Mouse (Mus musculus) embryonic facial prominence, embryonic 14.5 days (tissue): ENCODE measurements around the gene Igf2bp1. TPM values are rescaled to one million over a fixed set of nuclear protein-coding genes. Genes with fewer than 3 reads are reported as not detected.
A peak's percentile ranks its signal among the peaks of the same experiment; 100 is the strongest.
"Not testable (repeated sequence)": the region's sequence is repeated elsewhere in the genome, so short reads cannot be mapped to it uniquely, and the experiment has no call there.

Experiments
- ATAC-seq: fragments of 200-750 bp; cut with Nextera tagmentation; 2 replicates; pipeline ENCODE4 v1.8.0; 2017; ENCODE audit warnings: low read depth, moderate number of reproducible peaks, moderate TSS enrichment
- DNase-seq: peaks from one replicate; pipeline ENCODE4 v3.0.0-alpha.2; 2015; ENCODE audit warnings: low spot score
- H3K27ac ChIP-seq: fragments of 300-500 bp; sonication (generic); replicated peaks from 2 replicates; pipeline ENCODE4 v1.5.1; 2014; ENCODE audit warnings: low read depth, mild to moderate bottlenecking, low read length, moderate library complexity
- H3K27me3 ChIP-seq: fragments of 300-500 bp; sonication (generic); replicated peaks from 2 replicates; pipeline ENCODE4 v1.6.1; 2014; ENCODE audit warnings: low read length; ENCODE audit not compliant: control insufficient read depth, insufficient read depth
- H3K36me3 ChIP-seq: fragments of 300-500 bp; sonication (generic); 2 replicates; pipeline ENCODE4 v1.6.1; 2014; ENCODE audit warnings: low read length, mixed read lengths; ENCODE audit not compliant: control insufficient read depth, insufficient read depth
- H3K4me1 ChIP-seq: fragments of 300-500 bp; sonication (generic); 2 replicates; pipeline ENCODE4 v1.6.1; 2014; ENCODE audit warnings: antibody characterized with exemption, low read length; ENCODE audit not compliant: control insufficient read depth, insufficient read depth
- H3K4me2 ChIP-seq: fragments of 300-500 bp; sonication (generic); 2 replicates; pipeline ENCODE4 v1.6.1; 2014; ENCODE audit warnings: low read depth, mild to moderate bottlenecking, low read length, moderate library complexity, mixed read lengths
- H3K4me3 ChIP-seq: fragments of 300-500 bp; sonication (generic); 2 replicates; pipeline ENCODE4 v1.5.1; 2014; ENCODE audit warnings: low read depth, mild to moderate bottlenecking, low read length
- H3K9ac ChIP-seq: fragments of 300-500 bp; sonication (generic); 2 replicates; pipeline ENCODE4 v1.6.1; 2014; ENCODE audit warnings: low read depth, mild to moderate bottlenecking, low read length, moderate library complexity, mixed read lengths
- H3K9me3 ChIP-seq: fragments of 300-500 bp; sonication (generic); 2 replicates; pipeline ENCODE4 v1.6.1; 2016; ENCODE audit warnings: low read length; ENCODE audit not compliant: control insufficient read depth
- WGBS: fragments of 180-500 bp; shearing (Covaris S2); extraction: QIAGEN DNeasy Blood & Tissue Kit; methylation state at CpG from one replicate; pipeline ENCODE4 v1.1.7; 2014; 5-methylcytosine and 5-hydroxymethylcytosine counted together
- polyA plus RNA-seq: library from polyadenylated mRNA; unstranded; fragments of >200 nt; fragmentation: Nextera tagmentation; extraction: Ambion mirVana; gene quantifications from 2 replicates; pipeline ENCODE4 v1.2.1, GENCODE M21; 2014

Igf2bp1 gene
- polyA plus RNA-seq, 1 experiment from 2014 or later, result 19.9 TPM

- ATAC-seq (no peak), DNase-seq (no peak)
- no peak overlapping the region for H3K27ac ChIP-seq
- 70% methylated on average over 6 of the region's 6 CpGs for WGBS
- H3K27me3 ChIP-seq, result no peaks in the 10 kb centered on the region
- H3K9me3 ChIP-seq, result no peaks in the 10 kb centered on the region
- H3K4me3 ChIP-seq, result no peak overlapping the region
- no peaks in the 10 kb centered on the region for H3K4me1 ChIP-seq
- no peak overlapping the region for H3K9ac ChIP-seq
- H3K36me3 ChIP-seq, result peaks cover 43% of the 10 kb centered on the region
- H3K4me2 ChIP-seq, result no peak overlapping the region
Observed at GRCm38 (mm10) chr11:95959152-95959551, 46.6 kb downstream of the Igf2bp1 start.

- Histone ChIP-seq H3K36me3 (peaks cover 34% of the 10 kb centered on the region), H3K27ac (no peak overlapping the region), H3K4me2 (no peak overlapping the region), H3K9me3 (no peaks in the 10 kb centered on the region), H3K4me3 (no peak overlapping the region), H3K9ac (no peak overlapping the region), H3K4me1 (no peaks in the 10 kb centered on the region), H3K27me3 (no peaks in the 10 kb centered on the region)
- 66% methylated on average over 9 of the region's 9 CpGs for WGBS
- ATAC-seq, result no peak
- no peak for DNase-seq
Observed at GRCm38 (mm10) chr11:95958251-95958650, 47.5 kb downstream of the Igf2bp1 start.

GRCm38 (mm10) chr11:95957407-95957806, 48.3 kb downstream of the Igf2bp1 start:
- 74% methylated on average over 7 of the region's 7 CpGs for WGBS
- no peaks in the 10 kb centered on the region for H3K27me3 ChIP-seq
- no peak overlapping the region for H3K4me2 ChIP-seq
- no peak overlapping the region for H3K27ac ChIP-seq
- H3K4me1 ChIP-seq, result no peaks in the 10 kb centered on the region
- H3K9me3 ChIP-seq, result no peaks in the 10 kb centered on the region
- DNase-seq, result no peak
- H3K9ac ChIP-seq, result no peak overlapping the region
- no peak overlapping the region for H3K4me3 ChIP-seq
- H3K36me3 ChIP-seq, result peaks cover 25% of the 10 kb centered on the region
- no peak for ATAC-seq

- DNase-seq (no peak), ATAC-seq (no peak)
- H3K9ac ChIP-seq, result no peak overlapping the region
- H3K4me2 ChIP-seq, result no peak overlapping the region
- H3K27ac ChIP-seq, result no peak overlapping the region
- 0 out of 2 replicates have a peak, but pooled peaks cover under 1% of the 10 kb centered on the region for H3K36me3 ChIP-seq
- H3K4me1 ChIP-seq, result no peaks in the 10 kb centered on the region
- no peaks in the 10 kb centered on the region for H3K9me3 ChIP-seq
- 86% methylated on average over 5 of the region's 5 CpGs for WGBS
- no peaks in the 10 kb centered on the region for H3K27me3 ChIP-seq
- H3K4me3 ChIP-seq, result no peak overlapping the region
Observed at GRCm38 (mm10) chr11:95953313-95953712, 52.4 kb downstream of the Igf2bp1 start.

GRCm38 (mm10) chr11:95945838-95946472, 59.8 kb downstream of the Igf2bp1 start:
- no peaks in the 10 kb centered on the region for H3K36me3 ChIP-seq

GRCm38 (mm10) chr11:95939828-95940507, 65.8 kb downstream of the Igf2bp1 start:
- ATAC-seq (no peak), DNase-seq (no peak)
- Histone ChIP-seq H3K9me3 (no peaks in the 10 kb centered on the region), H3K27ac (no peak overlapping the region), H3K36me3 (no peaks in the 10 kb centered on the region), H3K4me2 (no peak overlapping the region), H3K9ac (no peak overlapping the region), H3K4me1 (no peaks in the 10 kb centered on the region), H3K4me3 (no peak overlapping the region), H3K27me3 (no peaks in the 10 kb centered on the region)
- WGBS, result 39% methylated on average over 11 of the region's 11 CpGs

More at GRCm38 (mm10) chr11:95945838-95946472, 59.8 kb downstream of the Igf2bp1 start:
- WGBS, result 63% methylated on average over 13 of the region's 13 CpGs
- peak; percentile 82 for DNase-seq
- H3K9ac ChIP-seq, result no peak overlapping the region
- H3K27ac ChIP-seq, result no peak overlapping the region
- no peak overlapping the region for H3K4me2 ChIP-seq
- no peaks in the 10 kb centered on the region for H3K9me3 ChIP-seq
- ATAC-seq, result peak; percentile 85; the same call in 1 of the 2 replicates
- no peak overlapping the region for H3K4me3 ChIP-seq
- H3K27me3 ChIP-seq, result no peaks in the 10 kb centered on the region
- H3K4me1 ChIP-seq, result no peaks in the 10 kb centered on the region

GRCm38 (mm10) chr11:95936409-95936808, 69.3 kb downstream of the Igf2bp1 start:
- ATAC-seq (no peak), DNase-seq (no peak)
- no peaks in the 10 kb centered on the region for H3K4me1 ChIP-seq
- 82% methylated on average over 6 of the region's 6 CpGs for WGBS
- no peaks in the 10 kb centered on the region for H3K9me3 ChIP-seq
- H3K27me3 ChIP-seq, result no peaks in the 10 kb centered on the region
- H3K27ac ChIP-seq, result no peak overlapping the region
- no peak overlapping the region for H3K9ac ChIP-seq
- no peaks in the 10 kb centered on the region for H3K36me3 ChIP-seq
- no peak overlapping the region for H3K4me2 ChIP-seq
- no peak overlapping the region for H3K4me3 ChIP-seq

GRCm38 (mm10) chr11:95932168-95932567, 73.6 kb downstream of the Igf2bp1 start:
- ATAC-seq, H3K9ac ChIP-seq, H3K4me3 ChIP-seq, DNase-seq, H3K27ac ChIP-seq, H3K9me3 ChIP-seq, H3K27me3 ChIP-seq, H3K4me1 ChIP-seq, H3K36me3 ChIP-seq, H3K4me2 ChIP-seq: not testable (repeated sequence)
- WGBS, result 84% methylated on average over 8 of the region's 10 CpGs

- Histone ChIP-seq H3K4me2 (no peak overlapping the region), H3K27me3 (peaks cover 15% of the 10 kb centered on the region), H3K4me3 (no peak overlapping the region), H3K36me3 (no peaks in the 10 kb centered on the region), H3K27ac (no peak overlapping the region), H3K9ac (no peak overlapping the region), H3K4me1 (no peaks in the 10 kb centered on the region), H3K9me3 (peaks cover 9% of the 10 kb centered on the region; the same call in 1 of the 2 replicates)
- no peak for DNase-seq
- ATAC-seq, result no peak
- 71% methylated on average over 4 of the region's 4 CpGs for WGBS
Observed at GRCm38 (mm10) chr11:95926398-95926797, 79.3 kb downstream of the Igf2bp1 start.
